Mouse (Mus musculus): ENCODE data around the gene Foxd2. TPM values are rescaled to one million over a fixed set of nuclear protein-coding genes. Genes with fewer than 3 reads are reported as not detected.
A peak's percentile ranks its signal among the peaks of the same experiment; 100 is the strongest.

Foxd2 gene
- polyA plus RNA-seq, 1 experiment from 2014 or later: 2.5 TPM

- ATAC-seq (ENCODE audit: low FRiP score, low TSS enrichment): peak; percentile 90
- Histone ChIP-seq H3K36me3 (ENCODE audit: insufficient read depth, low read length) (no peaks in the 10 kb centered on the region), H3K27ac (ENCODE audit: low read length) (peak overlapping the region; percentile 48; the same call in 1 of the 2 replicates), H3K4me1 (ENCODE audit: insufficient read depth, low read length) (peaks cover 12% of the 10 kb centered on the region), H3K27me3 (ENCODE audit: insufficient read depth, low read length) (no peaks in the 10 kb centered on the region), H3K9me3 (ENCODE audit: low read length) (no peaks in the 10 kb centered on the region), H3K9ac (replicated peaks; ENCODE audit: low read length) (no peak overlapping the region), H3K4me3 (ENCODE audit: low read length) (no peak overlapping the region), H3K4me2 (replicated peaks; ENCODE audit: low read depth, low read length) (no peak overlapping the region)
- 16% methylated on average over 11 of the region's 11 CpGs for WGBS
Observed at GRCm38 (mm10) chr4:114869765-114870490, 38.7 kb downstream of the Foxd2 start.

- Histone ChIP-seq H3K27me3 (ENCODE audit: insufficient read depth, low read length) (no peaks in the 10 kb centered on the region), H3K9ac (replicated peaks; ENCODE audit: low read length) (no peak overlapping the region), H3K36me3 (ENCODE audit: insufficient read depth, low read length) (no peaks in the 10 kb centered on the region), H3K4me2 (replicated peaks; ENCODE audit: low read depth, low read length) (no peak overlapping the region), H3K27ac (ENCODE audit: low read length) (no peak overlapping the region), H3K4me1 (ENCODE audit: insufficient read depth, low read length) (no peaks in the 10 kb centered on the region), H3K4me3 (ENCODE audit: low read length) (no peak overlapping the region), H3K9me3 (ENCODE audit: low read length) (no peaks in the 10 kb centered on the region)
- 88% methylated on average over 5 of the region's 5 CpGs for WGBS
- no peak for ATAC-seq (ENCODE audit: low FRiP score, low TSS enrichment)
Observed at GRCm38 (mm10) chr4:114863166-114863565, 45.5 kb downstream of the Foxd2 start.

- Histone ChIP-seq H3K36me3 (ENCODE audit: insufficient read depth, low read length) (no peaks in the 10 kb centered on the region), H3K27ac (ENCODE audit: low read length) (no peak overlapping the region), H3K4me3 (ENCODE audit: low read length) (no peak overlapping the region), H3K9me3 (ENCODE audit: low read length) (no peaks in the 10 kb centered on the region), H3K27me3 (ENCODE audit: insufficient read depth, low read length) (no peaks in the 10 kb centered on the region), H3K4me1 (ENCODE audit: insufficient read depth, low read length) (no peaks in the 10 kb centered on the region), H3K4me2 (replicated peaks; ENCODE audit: low read depth, low read length) (no peak overlapping the region), H3K9ac (replicated peaks; ENCODE audit: low read length) (no peak overlapping the region)
- ATAC-seq (ENCODE audit: low FRiP score, low TSS enrichment): no peak
- WGBS: 52% methylated on average over 5 of the region's 5 CpGs
Observed at GRCm38 (mm10) chr4:114858426-114858825, 50.2 kb downstream of the Foxd2 start.

Other genes starting within 250 kb of the Foxd2 start
- 0.06 and 0.13 TPM in 2 replicates for gene Gm12830, start 87.2 kb downstream of the Foxd2 start, polyA plus RNA-seq (2015; fragmentation: Nextera tagmentation; extraction: Ambion mirVana)
- not detected in 2 replicates for gene Foxe3, start 17.1 kb upstream of the Foxd2 start, polyA plus RNA-seq (2015; fragmentation: Nextera tagmentation; extraction: Ambion mirVana)
- 72.5 and 89.1 TPM in 2 replicates for gene Cmpk1, start 78.4 kb upstream of the Foxd2 start, polyA plus RNA-seq (2015; fragmentation: Nextera tagmentation; extraction: Ambion mirVana)
- gene Stil, start 91.3 kb upstream of the Foxd2 start, polyA plus RNA-seq (2015; fragmentation: Nextera tagmentation; extraction: Ambion mirVana): 12.0 and 12.9 TPM in 2 replicates
- 1.2 and 1.3 TPM in 2 replicates for gene Tal1, start 147.6 kb upstream of the Foxd2 start, polyA plus RNA-seq (2015; fragmentation: Nextera tagmentation; extraction: Ambion mirVana)
- gene Pdzk1ip1, start 179.8 kb upstream of the Foxd2 start, polyA plus RNA-seq (2015; fragmentation: Nextera tagmentation; extraction: Ambion mirVana): 292 and 326 TPM in 2 replicates
- 0.41 and 1.0 TPM in 2 replicates for gene Cyp4x1, start 225.4 kb upstream of the Foxd2 start, polyA plus RNA-seq (2015; fragmentation: Nextera tagmentation; extraction: Ambion mirVana)